Mouse (Mus musculus): ENCODE results near the gene Alpl. TPM values are rescaled to one million over a fixed set of nuclear protein-coding genes. Genes with fewer than 3 reads are reported as not detected.

Alpl gene
- polyA plus RNA-seq, 1 experiment from 2014 or later = 149 TPM

- Histone ChIP-seq H3K4me3 (ENCODE audit: low read depth, low read length) (no peak overlapping the region), H3K27me3 (replicated peaks; ENCODE audit: control insufficient read depth, insufficient read depth, low read length) (no peaks in the 10 kb centered on the region), H3K27ac (replicated peaks; ENCODE audit: low read depth, low read length) (no peak overlapping the region), H3K36me3 (ENCODE audit: control insufficient read depth, insufficient read depth, low read length) (no peaks in the 10 kb centered on the region), H3K9ac (ENCODE audit: low read depth, low read length) (no peak overlapping the region), H3K9me3 (ENCODE audit: control insufficient read depth, low read length) (no peaks in the 10 kb centered on the region), H3K4me1 (ENCODE audit: control insufficient read depth, insufficient read depth, low read length) (peaks cover 6% of the 10 kb centered on the region; the same call in 1 of the 2 replicates), H3K4me2 (ENCODE audit: low read depth, low read length) (no peak overlapping the region)
- 73% methylated on average over 7 of the region's 7 CpGs for WGBS
- no peak for ATAC-seq (ENCODE audit: low read depth)
- no peak for DNase-seq (ENCODE audit: low spot score)
Measured at GRCm38 (mm10) chr4:137814140-137814539, 18.0 kb upstream of the Alpl start.

GRCm38 (mm10) chr4:137812946-137813708, 16.9 kb upstream of the Alpl start:
- Histone ChIP-seq H3K27me3 (replicated peaks; ENCODE audit: control insufficient read depth, insufficient read depth, low read length) (no peaks in the 10 kb centered on the region), H3K4me3 (ENCODE audit: low read depth, low read length) (no peak overlapping the region), H3K4me1 (ENCODE audit: control insufficient read depth, insufficient read depth, low read length) (peaks cover 6% of the 10 kb centered on the region; the same call in 1 of the 2 replicates), H3K36me3 (ENCODE audit: control insufficient read depth, insufficient read depth, low read length) (no peaks in the 10 kb centered on the region), H3K9ac (ENCODE audit: low read depth, low read length) (no peak overlapping the region), H3K4me2 (ENCODE audit: low read depth, low read length) (no peak overlapping the region), H3K27ac (replicated peaks; ENCODE audit: low read depth, low read length) (0 out of 2 replicates have a peak overlapping the region, but pooled peaks have one; percentile 50), H3K9me3 (ENCODE audit: control insufficient read depth, low read length) (no peaks in the 10 kb centered on the region)
- peak; percentile 30 for DNase-seq (ENCODE audit: low spot score)
- no peak for ATAC-seq (ENCODE audit: low read depth)
- WGBS = 50% methylated on average over 13 of the region's 13 CpGs

GRCm38 (mm10) chr4:137809999-137810398, 13.8 kb upstream of the Alpl start:
- DNase-seq (ENCODE audit: low spot score) = no peak
- no peak for ATAC-seq (ENCODE audit: low read depth)
- H3K4me3 ChIP-seq (ENCODE audit: low read depth, low read length) = no peak overlapping the region
- H3K4me2 ChIP-seq (ENCODE audit: low read depth, low read length) = no peak overlapping the region
- no peaks in the 10 kb centered on the region for H3K9me3 ChIP-seq (ENCODE audit: control insufficient read depth, low read length)
- H3K36me3 ChIP-seq (ENCODE audit: control insufficient read depth, insufficient read depth, low read length) = no peaks in the 10 kb centered on the region
- WGBS = 73% methylated on average over 4 of the region's 4 CpGs
- no peak overlapping the region for H3K9ac ChIP-seq (ENCODE audit: low read depth, low read length)
- no peak overlapping the region for H3K27ac ChIP-seq (replicated peaks; ENCODE audit: low read depth, low read length)
- peaks cover 6% of the 10 kb centered on the region; the same call in 1 of the 2 replicates for H3K4me1 ChIP-seq (ENCODE audit: control insufficient read depth, insufficient read depth, low read length)
- no peaks in the 10 kb centered on the region for H3K27me3 ChIP-seq (replicated peaks; ENCODE audit: control insufficient read depth, insufficient read depth, low read length)

GRCm38 (mm10) chr4:137807301-137807851, 11.2 kb upstream of the Alpl start:
- no peaks in the 10 kb centered on the region for H3K27me3 ChIP-seq (replicated peaks; ENCODE audit: control insufficient read depth, insufficient read depth, low read length)
- DNase-seq (ENCODE audit: low spot score) (no peak), ATAC-seq (ENCODE audit: low read depth) (no peak)
- no peak overlapping the region for H3K9ac ChIP-seq (ENCODE audit: low read depth, low read length)
- no peaks in the 10 kb centered on the region for H3K36me3 ChIP-seq (ENCODE audit: control insufficient read depth, insufficient read depth, low read length)
- no peaks in the 10 kb centered on the region for H3K4me1 ChIP-seq (ENCODE audit: control insufficient read depth, insufficient read depth, low read length)
- H3K9me3 ChIP-seq (ENCODE audit: control insufficient read depth, low read length) = no peaks in the 10 kb centered on the region
- 85% methylated on average over 7 of the region's 7 CpGs for WGBS
- no peak overlapping the region for H3K4me3 ChIP-seq (ENCODE audit: low read depth, low read length)
- H3K27ac ChIP-seq (replicated peaks; ENCODE audit: low read depth, low read length) = no peak overlapping the region
- H3K4me2 ChIP-seq (ENCODE audit: low read depth, low read length) = no peak overlapping the region

GRCm38 (mm10) chr4:137801196-137801595, 5.0 kb upstream of the Alpl start:
- Histone ChIP-seq H3K27ac (replicated peaks; ENCODE audit: low read depth, low read length) (no peak overlapping the region), H3K36me3 (ENCODE audit: control insufficient read depth, insufficient read depth, low read length) (no peaks in the 10 kb centered on the region), H3K4me2 (ENCODE audit: low read depth, low read length) (no peak overlapping the region), H3K4me1 (ENCODE audit: control insufficient read depth, insufficient read depth, low read length) (no peaks in the 10 kb centered on the region), H3K4me3 (ENCODE audit: low read depth, low read length) (no peak overlapping the region), H3K9ac (ENCODE audit: low read depth, low read length) (no peak overlapping the region), H3K9me3 (ENCODE audit: control insufficient read depth, low read length) (no peaks in the 10 kb centered on the region), H3K27me3 (replicated peaks; ENCODE audit: control insufficient read depth, insufficient read depth, low read length) (no peaks in the 10 kb centered on the region)
- WGBS = 31% methylated on average over 12 of the region's 12 CpGs
- ATAC-seq (ENCODE audit: low read depth) (no peak), DNase-seq (ENCODE audit: low spot score) (peak; percentile 54)

GRCm38 (mm10) chr4:137800324-137800723, 4.1 kb upstream of the Alpl start:
- Histone ChIP-seq H3K9me3 (ENCODE audit: control insufficient read depth, low read length) (no peaks in the 10 kb centered on the region), H3K4me2 (ENCODE audit: low read depth, low read length) (no peak overlapping the region), H3K9ac (ENCODE audit: low read depth, low read length) (0 out of 2 replicates have a peak overlapping the region, but pooled peaks have one; percentile 30), H3K27ac (replicated peaks; ENCODE audit: low read depth, low read length) (no peak overlapping the region), H3K36me3 (ENCODE audit: control insufficient read depth, insufficient read depth, low read length) (no peaks in the 10 kb centered on the region), H3K4me1 (ENCODE audit: control insufficient read depth, insufficient read depth, low read length) (peaks cover 6% of the 10 kb centered on the region; the same call in 1 of the 2 replicates), H3K4me3 (ENCODE audit: low read depth, low read length) (no peak overlapping the region), H3K27me3 (replicated peaks; ENCODE audit: control insufficient read depth, insufficient read depth, low read length) (peaks cover 7% of the 10 kb centered on the region)
- ATAC-seq (ENCODE audit: low read depth) (no peak), DNase-seq (ENCODE audit: low spot score) (no peak)
- WGBS = 31% methylated on average over 11 of the region's 11 CpGs

GRCm38 (mm10) chr4:137797038-137797437, 854 bp upstream of the Alpl start:
- Histone ChIP-seq H3K4me2 (ENCODE audit: low read depth, low read length) (no peak overlapping the region), H3K9ac (ENCODE audit: low read depth, low read length) (no peak overlapping the region), H3K36me3 (ENCODE audit: control insufficient read depth, insufficient read depth, low read length) (no peaks in the 10 kb centered on the region), H3K27ac (replicated peaks; ENCODE audit: low read depth, low read length) (no peak overlapping the region), H3K9me3 (ENCODE audit: control insufficient read depth, low read length) (no peaks in the 10 kb centered on the region), H3K4me1 (ENCODE audit: control insufficient read depth, insufficient read depth, low read length) (peaks cover 7% of the 10 kb centered on the region), H3K4me3 (ENCODE audit: low read depth, low read length) (no peak overlapping the region), H3K27me3 (replicated peaks; ENCODE audit: control insufficient read depth, insufficient read depth, low read length) (peaks cover 7% of the 10 kb centered on the region)
- 65% methylated on average over 4 of the region's 4 CpGs for whole genome bisulfite sequencing
- ATAC-seq (ENCODE audit: low read depth) = no peak
- DNase-seq (ENCODE audit: low spot score) = no peak

- ATAC-seq (ENCODE audit: low read depth) (no peak), DNase-seq (ENCODE audit: low spot score) (no peak)
- H3K4me1 ChIP-seq (ENCODE audit: control insufficient read depth, insufficient read depth, low read length) = peaks cover 17% of the 10 kb centered on the region
- peak overlapping the region; percentile 51 for H3K4me3 ChIP-seq (ENCODE audit: low read depth, low read length)
- no peaks in the 10 kb centered on the region for H3K36me3 ChIP-seq (ENCODE audit: control insufficient read depth, insufficient read depth, low read length)
- peak overlapping the region; percentile 94 for H3K4me2 ChIP-seq (ENCODE audit: low read depth, low read length)
- no peak overlapping the region for H3K9ac ChIP-seq (ENCODE audit: low read depth, low read length)
- WGBS = 80% methylated on average over 13 of the region's 13 CpGs
- peaks cover 7% of the 10 kb centered on the region for H3K27me3 ChIP-seq (replicated peaks; ENCODE audit: control insufficient read depth, insufficient read depth, low read length)
- no peaks in the 10 kb centered on the region for H3K9me3 ChIP-seq (ENCODE audit: control insufficient read depth, low read length)
- H3K27ac ChIP-seq (replicated peaks; ENCODE audit: low read depth, low read length) = peak overlapping the region; percentile 76
Measured at GRCm38 (mm10) chr4:137794178-137794900, 1.8 kb downstream of the Alpl start.
